Mouse (Mus musculus): ENCODE measurements at regions not wholly inside any gene's neighbourhood (a gene's known extent, or its start where the extent isn't known, plus 50 kb on each side); places are given as distances from the start of the nearest gene placed in this dataset.
A peak's percentile ranks its signal among the peaks of the same experiment; 100 is the strongest.

- Histone ChIP-seq H3K27ac (peak overlapping the region; percentile 75), H3K4me3 (peak overlapping the region; percentile 39; the same call in 1 of the 2 replicates)
- no peak for TF ChIP-seq CTCF (conservative IDR thresholded peaks at IDR 0.05)
- DNase-seq (ENCODE audit: low spot score in 2 of 2), result no peak
These were observed 69.3 kb upstream of the Cachd1 start for GRCm38 (mm10) chr4:100707125-100707524.

- DNase-seq (ENCODE audit: low spot score in 2 of 2), result no peak
- Histone ChIP-seq H3K27ac (no peak overlapping the region), H3K4me3 (no peak overlapping the region)
- peak; percentile 51 for TF ChIP-seq CTCF (conservative IDR thresholded peaks at IDR 0.05)
These were observed 68.2 kb upstream of the Cachd1 start for GRCm38 (mm10) chr4:100708247-100708646.

GRCm38 (mm10) chr4:100714240-100714639, 62.2 kb upstream of the Cachd1 start:
- H3K27ac ChIP-seq, result no peak overlapping the region
- DNase-seq (ENCODE audit: low spot score in 2 of 2), result no peak
- no peak for TF ChIP-seq CTCF (conservative IDR thresholded peaks at IDR 0.05)
- no peak overlapping the region for H3K4me3 ChIP-seq

- H3K4me3 ChIP-seq, result no peak overlapping the region
These were observed 58.9 kb upstream of the Cachd1 start for GRCm38 (mm10) chr4:100717601-100718000.

GRCm38 (mm10) chr4:100722532-100722931, 53.9 kb upstream of the Cachd1 start:
- Histone ChIP-seq H3K27ac (no peak overlapping the region), H3K4me3 (no peak overlapping the region)
- TF ChIP-seq CTCF (conservative IDR thresholded peaks at IDR 0.05), result peak; percentile 85
- DNase-seq (ENCODE audit: low spot score in 2 of 2), result peak in 1 of 2 experiments; percentile 56

More at GRCm38 (mm10) chr4:100717601-100718000, 58.9 kb upstream of the Cachd1 start:
- no peak overlapping the region for H3K27ac ChIP-seq
- no peak for TF ChIP-seq CTCF (conservative IDR thresholded peaks at IDR 0.05)
- no peak for DNase-seq (ENCODE audit: low spot score in 2 of 2)

GRCm38 (mm10) chr4:100723053-100723452, 53.4 kb upstream of the Cachd1 start:
- TF ChIP-seq CTCF (conservative IDR thresholded peaks at IDR 0.05), result no peak
- no peak overlapping the region for H3K4me3 ChIP-seq
- DNase-seq (ENCODE audit: low spot score in 2 of 2), result no peak
- no peak overlapping the region for H3K27ac ChIP-seq

- DNase-seq (ENCODE audit: low spot score in 2 of 2), result no peak
- Histone ChIP-seq H3K4me3 (no peak overlapping the region), H3K27ac (no peak overlapping the region)
- no peak for TF ChIP-seq CTCF (conservative IDR thresholded peaks at IDR 0.05)
These were observed 50.7 kb upstream of the Cachd1 start for GRCm38 (mm10) chr4:100725811-100726210.

- no peak for DNase-seq (ENCODE audit: low spot score in 2 of 2)
- TF ChIP-seq CTCF (conservative IDR thresholded peaks at IDR 0.05), result no peak
- Histone ChIP-seq H3K4me3 (no peak overlapping the region), H3K27ac (no peak overlapping the region)
These were observed 50.0 kb upstream of the Cachd1 start for GRCm38 (mm10) chr4:100726496-100726895.

Data from layer of hippocampus, adult 2 months (tissue).